Mouse (Mus musculus) heart, adult 2 months (tissue): ENCODE results near the gene B4galt4. TPM values are rescaled to one million over a fixed set of nuclear protein-coding genes. Genes with fewer than 3 reads are reported as not detected.

Experiments
- DNase-seq, 2 experiments: peaks; one replicate each; pipeline ENCODE4 v3.0.0; 2021
- H3K27ac ChIP-seq: fragments of 200-600 bp; 2 replicates; pipeline ENCODE4 v1.8.1; 2022
- H3K27me3 ChIP-seq: fragments of 200-500 bp; 2 replicates; pipeline ENCODE4 v1.6.1; 2012; ENCODE audit warnings: mild to moderate bottlenecking, low read length, inconsistent platforms, mixed read lengths; ENCODE audit not compliant: control insufficient read depth, insufficient read depth
- H3K36me3 ChIP-seq: fragments of 200-500 bp; 2 replicates; pipeline ENCODE4 v1.6.1; 2012; ENCODE audit warnings: low read length, inconsistent platforms; ENCODE audit not compliant: control insufficient read depth, insufficient read depth
- H3K4me1 ChIP-seq: fragments of 200-500 bp; 2 replicates; pipeline ENCODE4 v1.6.1; 2011; ENCODE audit warnings: low read length; ENCODE audit not compliant: control insufficient read depth, insufficient read depth
- H3K4me3 ChIP-seq: fragments of 200-600 bp; 2 replicates; pipeline ENCODE4 v1.8.1; 2022
- H3K79me2 ChIP-seq: fragments of 200-500 bp; replicated peaks from 2 replicates; pipeline ENCODE4 v1.6.1; 2012; ENCODE audit warnings: mild to moderate bottlenecking, inconsistent platforms, low read length, moderate library complexity, mixed read lengths; ENCODE audit not compliant: control insufficient read depth, insufficient read depth
- H3K9ac ChIP-seq: fragments of 200-500 bp; 2 replicates; pipeline ENCODE4 v1.6.1; 2012; ENCODE audit warnings: low read depth, mild to moderate bottlenecking, control low read depth, inconsistent platforms, low read length, mixed read lengths
- CTCF ChIP-seq: fragments of 200-600 bp; IDR thresholded peaks from 2 replicates; pipeline ENCODE4 v1.8.1; 2022; ENCODE audit warnings: antibody characterized with exemption, mild to moderate bottlenecking, moderate library complexity
- EP300 ChIP-seq: fragments of 200-500 bp; IDR thresholded peaks from 2 replicates; pipeline ENCODE4 v1.6.1; 2011; ENCODE audit warnings: low read depth, low read length, control low read depth; ENCODE audit not compliant: insufficient read depth
- POLR2A ChIP-seq: fragments of 200-500 bp; IDR thresholded peaks from 2 replicates; pipeline ENCODE4 v1.6.1; 2011; ENCODE audit warnings: mild to moderate bottlenecking, low read depth, low read length, control low read depth; ENCODE audit not compliant: insufficient read depth
- WGBS: fragments of 180-500 bp; shearing (Covaris S2); methylation state at CpG from one replicate; pipeline ENCODE4 v1.1.7; 2018; 5-methylcytosine and 5-hydroxymethylcytosine counted together
- intact Hi-C: fragments of 180-260 bp; cut with DNase I; formaldehyde crosslinking; loops from one replicate; pipeline ENCODE4 v1.15.1; 2025
- polyA plus RNA-seq: library from polyadenylated mRNA; depleted of rRNA; stranded (reverse); fragments of >200 nt; gene quantifications from 2 replicates; pipeline ENCODE4 v1.2.3, GENCODE M21; 2012
- total RNA-seq, 2 experiments: library from RNA; stranded (reverse); gene quantifications; 2 replicates each; pipeline ENCODE4 v1.2.3; 2021

The B4galt4 gene
- total and polyA plus RNA-seq, 3 experiments: 6.4 to 13.2 (median 8.1) TPM

DNA sequence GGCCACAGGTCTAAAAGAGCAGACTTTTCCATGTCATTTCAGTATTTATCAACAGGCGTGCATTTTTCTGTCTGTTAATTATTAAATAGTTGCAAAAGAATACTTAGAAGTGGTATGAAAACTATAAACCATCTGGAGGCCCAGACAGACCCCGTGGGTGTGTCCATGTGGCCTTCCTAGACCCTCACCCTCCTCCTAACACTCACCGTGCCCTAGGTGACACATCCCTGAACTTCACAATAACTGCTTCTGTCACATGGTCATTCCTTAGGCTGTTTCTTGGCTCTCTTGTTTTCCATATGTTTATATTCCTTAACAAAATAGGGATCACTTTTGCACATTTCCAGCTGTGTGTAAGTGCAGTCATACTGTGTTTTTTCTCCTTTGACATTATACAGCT lies 24.6 kb downstream of the B4galt4 start:
- no peak for DNase-seq
- 83% methylated on average over 3 of the region's 3 CpGs for WGBS
- Histone ChIP-seq H3K4me1 (peaks cover 4% of the 10 kb centered on the region; the same call in 1 of the 2 replicates), H3K9ac (no peak overlapping the region), H3K36me3 (peaks cover 7% of the 10 kb centered on the region), H3K79me2 (no peaks in the 10 kb centered on the region), H3K27me3 (no peaks in the 10 kb centered on the region), H3K4me3 (no peak overlapping the region), H3K27ac (no peak overlapping the region)
- intact Hi-C loops: no loop called here
- TF ChIP-seq CTCF (no peak), EP300 (no peak), POLR2A (no peak)

DNA sequence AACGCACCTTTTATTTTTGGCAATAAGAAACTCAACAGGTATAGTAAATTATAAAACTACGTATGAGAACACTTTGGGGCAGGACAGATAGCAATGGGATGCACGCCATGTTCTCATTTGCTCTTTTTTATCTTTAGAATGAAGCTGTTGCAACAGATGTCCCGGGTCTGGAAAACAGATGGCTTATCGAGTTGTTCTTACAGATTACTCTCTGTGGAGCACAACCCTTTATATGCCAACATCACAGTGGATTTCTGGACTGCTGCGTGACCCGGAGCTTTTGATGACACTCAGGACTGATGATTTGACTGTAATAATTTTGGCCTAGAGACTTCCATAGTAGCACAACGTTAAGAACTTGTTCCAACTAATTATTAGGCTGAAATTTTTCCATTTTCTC lies 25.7 kb downstream of the B4galt4 start:
- TF ChIP-seq CTCF (no peak), EP300 (no peak), POLR2A (no peak)
- Histone ChIP-seq H3K36me3 (peaks cover 7% of the 10 kb centered on the region), H3K27ac (no peak overlapping the region), H3K4me1 (peaks cover 4% of the 10 kb centered on the region; the same call in 1 of the 2 replicates), H3K4me3 (no peak overlapping the region), H3K27me3 (no peaks in the 10 kb centered on the region), H3K9ac (no peak overlapping the region), H3K79me2 (no peaks in the 10 kb centered on the region)
- 74% methylated on average over 8 of the region's 8 CpGs for WGBS
- DNase-seq: no peak
- intact Hi-C loops: loop anchor here (1.0 kb wide), 1 partner anchor 11 kb away; no protein-coding TSS in a partner anchor

DNA sequence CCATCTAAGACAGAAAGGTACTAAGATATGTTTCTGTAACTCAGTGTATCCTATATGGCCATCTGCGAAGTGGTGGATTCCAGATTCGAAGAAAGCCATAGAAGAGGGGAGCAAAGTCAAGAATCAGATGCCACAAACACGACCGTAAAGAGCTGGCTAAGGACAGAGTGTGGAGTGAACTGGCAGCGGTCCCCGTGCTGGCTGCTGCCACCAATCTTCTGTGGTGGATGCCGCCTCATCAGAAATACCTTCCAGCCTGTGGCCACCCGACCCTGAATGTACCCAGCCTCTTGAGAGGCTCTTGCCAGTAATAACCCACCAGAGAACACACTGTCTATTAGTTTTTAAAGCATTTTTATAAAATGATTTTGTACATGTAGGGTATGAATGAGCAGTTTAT lies 26.3 kb downstream of the B4galt4 start:
- 92% methylated on average over 8 of the region's 8 CpGs for WGBS
- no peak for DNase-seq
- peaks cover 2% of the 10 kb centered on the region; the same call in 1 of the 2 replicates for H3K4me1 ChIP-seq
- no peaks in the 10 kb centered on the region for H3K79me2 ChIP-seq
- TF ChIP-seq POLR2A: no peak
- TF ChIP-seq EP300: no peak
- peaks cover 7% of the 10 kb centered on the region for H3K36me3 ChIP-seq
- H3K4me3 ChIP-seq: no peak overlapping the region
- no peak overlapping the region for H3K27ac ChIP-seq
- no peak overlapping the region for H3K9ac ChIP-seq
- no peaks in the 10 kb centered on the region for H3K27me3 ChIP-seq
- intact Hi-C loops: loop anchor here (1.0 kb wide), 1 partner anchor 12 kb away; no protein-coding TSS in a partner anchor

DNA sequence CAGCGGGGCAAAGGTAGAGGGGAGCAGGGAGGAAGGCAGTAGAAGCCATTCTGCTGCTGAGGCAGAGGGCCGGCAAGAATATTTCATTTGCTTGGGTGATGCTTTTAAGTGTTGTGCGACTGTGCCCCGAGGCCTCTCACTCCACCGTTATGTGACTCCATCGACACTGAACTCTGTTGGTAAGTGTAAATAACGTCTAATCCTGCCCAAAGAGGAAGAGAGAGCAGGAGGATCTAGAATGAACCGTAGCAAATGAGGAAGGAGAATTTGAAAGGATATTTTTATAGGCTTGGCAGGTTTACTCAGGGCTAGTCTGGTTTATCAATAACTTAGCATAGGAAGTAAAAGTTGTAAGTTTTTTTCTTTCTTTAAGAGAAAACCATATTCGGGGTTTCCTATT lies 27.5 kb downstream of the B4galt4 start:
- Histone ChIP-seq H3K36me3 (peaks cover 2% of the 10 kb centered on the region), H3K27me3 (no peaks in the 10 kb centered on the region), H3K4me1 (no peaks in the 10 kb centered on the region), H3K9ac (no peak overlapping the region), H3K79me2 (no peaks in the 10 kb centered on the region), H3K4me3 (no peak overlapping the region), H3K27ac (no peak overlapping the region)
- WGBS: 77% methylated on average over 9 of the region's 9 CpGs
- TF ChIP-seq EP300 (no peak), CTCF (no peak), POLR2A (no peak)
- DNase-seq: no peak
- intact Hi-C loops: no loop called here

DNA sequence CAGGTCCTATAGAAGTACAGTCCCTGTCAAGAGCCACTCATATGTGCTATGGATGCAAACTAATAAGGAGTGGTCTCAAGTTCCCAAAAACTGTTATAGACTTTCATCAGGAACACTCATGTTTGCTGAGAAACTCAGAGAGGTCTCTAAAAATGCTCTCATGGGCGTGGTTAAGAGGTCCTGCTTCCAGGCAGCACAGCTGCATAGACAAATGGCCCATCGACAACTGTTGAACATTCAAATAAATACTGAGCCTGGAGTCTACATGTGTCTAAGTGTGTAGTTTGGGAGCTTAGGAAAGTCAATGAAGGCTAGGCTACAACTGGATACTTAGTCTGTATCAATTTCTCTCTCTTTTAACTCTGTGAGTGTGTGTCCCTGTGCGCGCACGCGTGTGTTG lies 29.1 kb downstream of the B4galt4 start:
- no peaks in the 10 kb centered on the region for H3K79me2 ChIP-seq
- 98% methylated on average over 6 of the region's 6 CpGs for whole genome bisulfite sequencing
- intact Hi-C loops: no loop called here
- H3K36me3 ChIP-seq: peaks cover 2% of the 10 kb centered on the region
- H3K4me3 ChIP-seq: no peak overlapping the region
- no peak overlapping the region for H3K9ac ChIP-seq
- DNase-seq: no peak
- no peaks in the 10 kb centered on the region for H3K4me1 ChIP-seq
- no peak overlapping the region for H3K27ac ChIP-seq
- TF ChIP-seq EP300: no peak
- no peak for TF ChIP-seq POLR2A
- no peak for TF ChIP-seq CTCF
- no peaks in the 10 kb centered on the region for H3K27me3 ChIP-seq

DNA sequence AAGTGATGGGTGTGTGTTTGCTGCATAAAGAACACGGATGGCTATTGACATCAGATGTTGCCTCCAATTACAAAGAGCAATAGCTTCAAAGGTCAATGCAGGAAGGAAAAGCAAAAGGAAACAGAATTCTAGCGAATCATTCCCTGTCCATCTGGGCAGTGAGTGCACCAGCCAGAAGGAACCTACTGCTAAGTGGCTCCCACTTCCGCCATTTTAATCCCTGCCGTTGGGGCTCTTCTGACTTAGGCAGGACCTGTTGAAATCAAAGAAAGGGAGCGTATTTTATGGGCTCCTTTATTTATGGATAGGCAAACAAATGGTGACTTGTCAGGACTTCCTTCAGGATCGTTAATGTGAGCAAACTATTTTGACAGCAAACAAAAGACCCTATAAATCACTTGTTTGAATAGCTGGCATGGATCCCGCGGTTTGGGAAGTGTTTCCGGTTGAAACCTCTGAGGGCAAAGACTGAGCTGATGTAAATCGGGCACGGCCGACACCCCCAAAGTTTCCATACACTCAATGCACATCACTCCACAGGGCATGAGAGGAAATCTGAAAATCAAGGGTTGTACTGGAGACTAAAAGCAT lies 30.9 kb downstream of the B4galt4 start:
- Histone ChIP-seq H3K9ac (no peak overlapping the region), H3K4me1 (no peaks in the 10 kb centered on the region), H3K36me3 (no peaks in the 10 kb centered on the region), H3K79me2 (no peaks in the 10 kb centered on the region), H3K27ac (no peak overlapping the region), H3K27me3 (no peaks in the 10 kb centered on the region), H3K4me3 (no peak overlapping the region)
- intact Hi-C loops: no loop called here
- DNase-seq: no peak
- TF ChIP-seq POLR2A (no peak), EP300 (no peak), CTCF (no peak)
- 45% methylated on average over 12 of the region's 12 CpGs for WGBS
